Mouse (Mus musculus) kidney, adult 11 months (tissue): ENCODE results near the gene Anapc5.
A peak's percentile ranks its signal among the peaks of the same experiment; 100 is the strongest.

Experiments used
- DNase-seq: peaks from one replicate; pipeline ENCODE4 v3.0.0; 2022

Gene Anapc5

DNA sequence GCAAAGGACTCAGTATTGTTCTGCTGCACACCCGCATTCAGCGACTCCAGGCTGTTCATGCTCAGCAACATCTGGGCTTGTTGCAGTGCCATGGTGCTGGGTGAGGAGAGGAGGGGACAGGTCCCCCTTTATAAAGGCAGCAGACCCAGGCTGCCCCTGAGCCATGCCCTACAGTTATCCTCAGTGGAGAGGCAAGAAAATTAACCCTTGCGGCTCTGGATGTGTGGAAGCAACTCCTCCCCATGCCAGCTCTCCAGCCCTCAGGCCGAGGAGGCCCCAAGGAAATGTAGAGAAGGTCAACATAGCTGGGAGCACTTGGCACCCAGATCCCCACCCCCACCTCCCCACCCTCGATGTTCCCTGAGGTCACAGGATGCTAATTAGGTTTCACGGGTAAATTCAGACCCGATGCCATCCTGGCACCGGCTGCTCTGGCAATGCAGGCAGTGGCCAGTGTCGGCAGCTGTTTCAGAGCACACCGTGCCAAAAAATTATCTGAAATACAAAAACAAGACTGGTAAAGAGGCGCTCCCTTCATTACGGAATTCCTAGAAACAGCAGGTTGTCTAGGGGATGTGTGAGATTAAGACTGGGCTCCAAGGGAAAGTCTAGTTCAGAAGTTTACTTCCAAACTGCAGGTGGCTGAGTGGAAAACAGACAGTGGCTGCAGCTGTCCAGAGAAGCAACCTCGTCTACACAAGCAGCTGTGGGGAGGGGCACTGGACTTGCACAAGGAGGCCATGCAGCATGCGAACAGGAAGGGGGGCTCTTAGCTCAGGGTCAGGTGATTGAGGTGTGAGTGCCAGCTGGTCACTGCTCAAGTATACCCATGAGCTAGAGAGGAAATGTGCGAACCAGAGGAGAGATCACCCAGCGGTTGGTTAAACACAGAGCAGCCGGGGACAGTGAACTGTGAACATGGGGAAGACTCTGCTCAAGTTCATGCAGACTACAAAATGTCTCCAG lies 21.5 kb downstream of the Anapc5 start:
- peak; percentile 75 for DNase-seq

GRCm38 (mm10) chr5:122798557-122799378 lies 22.4 kb downstream of the Anapc5 start:
- peak; percentile 51 for DNase-seq

- no peak for DNase-seq
These were observed 23.3 kb downstream of the Anapc5 start for GRCm38 (mm10) chr5:122797866-122798265.

GRCm38 (mm10) chr5:122788696-122789095 lies 32.4 kb downstream of the Anapc5 start:
- DNase-seq: no peak

- DNase-seq: no peak
These were observed 34.9 kb downstream of the Anapc5 start for GRCm38 (mm10) chr5:122786035-122786819.

DNA sequence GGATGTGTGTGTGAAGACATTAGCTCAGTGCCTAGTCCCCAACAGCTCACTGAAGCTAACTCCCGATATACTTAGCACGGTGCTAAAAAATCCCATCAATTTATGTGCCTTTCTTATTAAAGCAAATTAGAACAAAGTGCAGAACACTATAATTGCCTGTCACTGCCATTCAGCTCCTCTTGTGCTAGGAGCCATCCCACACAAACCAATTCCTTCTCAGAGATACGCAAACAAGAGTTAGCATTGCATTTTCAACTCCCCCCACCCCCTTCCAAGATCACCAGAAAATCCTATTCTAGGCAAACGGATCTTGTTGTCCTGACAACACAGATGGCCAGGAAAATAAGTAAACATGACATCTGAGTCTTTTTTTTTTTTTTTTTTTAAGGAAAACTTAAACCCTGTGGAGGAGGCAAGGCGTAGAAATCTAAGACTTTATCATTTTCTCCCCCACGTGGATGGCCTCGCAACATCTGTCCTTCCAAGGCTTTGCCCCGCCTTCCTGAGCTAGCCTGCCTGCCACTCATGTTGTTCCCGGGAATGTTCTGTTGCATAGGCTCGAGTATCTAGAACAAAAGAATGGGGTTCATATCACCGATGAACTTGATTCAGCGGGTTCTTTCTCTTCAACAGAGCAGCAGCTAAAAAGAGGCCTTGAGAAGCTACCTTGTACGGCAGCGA lies 37.3 kb downstream of the Anapc5 start:
- DNase-seq: no peak

GRCm38 (mm10) chr5:122782066-122782465 lies 39.1 kb downstream of the Anapc5 start:
- no peak for DNase-seq

DNA sequence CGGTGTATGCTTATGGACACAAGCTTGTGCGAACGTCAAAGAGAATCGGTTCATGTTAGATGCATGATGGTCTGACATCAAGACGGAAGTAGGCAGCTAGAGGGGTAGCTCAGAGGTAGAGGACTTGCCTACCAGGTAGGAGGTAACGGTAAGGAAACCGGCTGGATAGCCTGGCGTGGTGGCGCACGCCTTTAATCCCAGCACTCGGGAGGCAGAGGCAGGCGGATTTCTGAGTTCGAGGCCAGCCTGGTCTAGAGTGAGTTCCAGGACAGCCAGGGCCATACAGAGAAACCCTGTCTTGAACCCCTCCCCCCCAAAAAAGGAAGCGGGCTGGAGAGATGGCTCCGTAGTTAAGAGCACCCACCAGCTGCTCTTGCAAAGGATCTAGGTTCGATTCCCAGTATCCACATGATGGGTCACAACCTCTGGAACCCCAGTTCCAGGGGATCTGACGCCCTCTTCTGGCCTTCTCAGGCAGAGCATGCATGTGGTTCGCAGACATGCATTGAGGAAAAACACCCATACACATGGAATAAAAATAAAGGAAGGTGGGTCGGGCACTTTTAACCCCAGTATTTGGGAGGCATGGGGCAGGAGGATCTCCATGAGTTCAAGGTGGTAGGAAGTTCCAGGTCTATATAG lies 40.2 kb downstream of the Anapc5 start:
- no peak for DNase-seq

DNA sequence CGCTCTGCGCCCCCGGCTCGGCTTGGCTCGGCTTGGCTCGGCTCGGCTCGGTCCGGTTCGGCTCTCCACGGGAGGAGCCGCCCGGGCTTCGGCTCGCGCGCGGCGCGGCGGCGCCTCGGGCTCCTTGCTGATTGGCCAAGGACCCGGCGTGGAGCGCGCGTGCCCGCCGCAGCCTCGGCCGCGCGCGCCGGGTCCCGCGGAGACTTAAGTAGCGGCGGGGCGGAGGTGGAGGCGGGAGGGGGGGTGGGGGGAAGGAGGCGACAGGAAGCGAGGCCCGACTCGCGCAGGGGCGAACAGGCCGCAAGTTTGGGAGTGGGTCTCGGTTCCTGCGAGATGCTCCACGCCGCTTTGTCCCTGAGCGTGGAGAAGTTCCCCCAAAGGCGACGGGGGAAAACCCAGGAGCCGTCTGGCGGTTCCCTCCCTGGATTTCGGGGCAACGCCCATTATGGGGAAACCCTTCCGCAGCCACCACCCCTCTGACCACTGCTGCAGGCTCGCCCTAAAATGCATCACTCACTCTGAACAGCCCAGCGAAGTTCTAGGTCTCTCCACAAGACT lies 41.8 kb downstream of the Anapc5 start, which contains the start of gene Camkk2:
Gene Camkk2, minus strand, starts transcription at position 133 of the 558 bp plus-strand sequence.
- peak; percentile 80 for DNase-seq

DNA sequence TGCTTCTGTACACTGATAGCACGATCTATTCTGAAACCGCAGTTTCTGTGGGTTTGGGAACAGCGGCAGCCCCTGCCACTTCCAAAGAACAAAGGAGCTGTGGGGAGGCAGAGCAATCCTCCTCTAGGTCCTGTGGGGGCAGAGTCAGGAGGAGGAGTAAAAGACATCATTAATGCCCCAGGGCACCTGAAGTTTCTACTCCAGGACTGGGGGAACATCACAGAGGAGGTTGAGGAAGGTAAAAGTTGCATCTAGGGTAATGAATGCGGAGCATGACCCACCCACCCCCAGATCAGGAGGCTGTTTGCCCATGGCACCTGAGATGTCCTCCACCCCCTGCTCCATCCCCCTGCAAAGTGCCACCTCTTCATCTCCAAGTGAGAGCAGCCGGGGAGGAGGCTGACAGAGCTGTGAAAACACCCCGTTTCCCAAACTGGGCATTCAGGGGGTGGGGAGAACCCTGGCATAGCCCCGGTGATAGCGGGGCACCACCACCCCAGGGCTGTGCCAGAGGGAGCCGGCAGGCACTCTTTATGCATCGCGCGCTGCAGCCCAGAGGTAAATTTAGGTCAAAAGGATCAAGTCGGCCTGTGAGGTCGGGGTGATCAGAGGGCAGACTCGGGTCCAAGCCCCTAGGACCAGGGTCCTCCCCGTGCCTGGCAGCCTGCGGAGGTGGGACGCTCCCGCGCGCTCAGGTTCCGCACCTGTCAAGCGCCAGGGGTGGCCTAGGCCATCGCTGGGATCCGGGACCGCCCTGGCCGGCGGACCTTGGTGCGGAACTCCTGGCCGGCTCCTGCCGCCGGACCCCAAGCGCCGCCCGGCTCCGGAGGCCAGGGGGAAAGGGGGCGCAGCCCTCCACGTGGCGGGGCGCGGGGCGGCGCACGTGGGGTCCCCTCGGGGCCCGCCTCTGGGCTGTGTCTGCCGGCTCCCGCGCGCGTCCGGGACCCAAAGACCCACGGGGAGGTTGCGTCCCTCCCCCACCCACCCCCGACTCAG lies 42.6 kb downstream of the Anapc5 start:
- no peak for DNase-seq

GRCm38 (mm10) chr5:122777322-122777721 lies 43.8 kb downstream of the Anapc5 start:
- DNase-seq: no peak

DNA sequence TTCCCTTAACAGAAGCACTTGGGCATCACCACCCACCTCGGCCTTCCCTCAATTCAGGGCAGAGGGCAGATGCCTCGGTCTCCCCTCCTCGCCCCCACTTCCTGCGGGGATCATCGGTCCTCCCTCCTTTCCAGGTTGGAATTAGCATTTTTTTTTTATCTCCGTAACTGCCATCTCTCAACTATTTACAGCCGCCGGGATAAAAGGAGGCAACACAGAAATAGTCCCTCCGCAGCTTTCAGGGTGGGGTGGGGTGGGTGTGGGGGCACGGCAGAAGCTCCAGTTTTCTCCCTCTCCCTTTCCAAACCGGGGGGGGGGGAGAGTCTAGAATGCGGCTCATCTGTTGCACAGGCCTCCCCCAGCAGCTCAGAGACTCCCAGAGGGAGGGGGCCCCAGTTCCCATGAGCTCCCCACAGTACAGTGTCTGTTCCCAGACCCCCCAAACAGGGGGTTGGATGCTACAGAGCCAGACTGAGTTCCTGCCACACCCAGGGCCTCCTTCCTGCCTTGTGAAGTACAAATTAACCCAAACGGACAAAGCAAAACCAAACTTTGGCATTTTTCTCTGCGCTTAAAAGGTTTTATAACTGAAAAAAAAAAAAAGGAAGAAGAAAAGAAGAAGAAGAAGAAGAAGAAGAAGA lies 45.4 kb downstream of the Anapc5 start:
- no peak for DNase-seq

GRCm38 (mm10) chr5:122774743-122775611 lies 46.2 kb downstream of the Anapc5 start:
- DNase-seq: no peak

- DNase-seq: no peak
These were observed 47.4 kb downstream of the Anapc5 start for GRCm38 (mm10) chr5:122773756-122774155.

- no peak for DNase-seq
These were observed 49.7 kb downstream of the Anapc5 start for GRCm38 (mm10) chr5:122771428-122771827.

DNA sequence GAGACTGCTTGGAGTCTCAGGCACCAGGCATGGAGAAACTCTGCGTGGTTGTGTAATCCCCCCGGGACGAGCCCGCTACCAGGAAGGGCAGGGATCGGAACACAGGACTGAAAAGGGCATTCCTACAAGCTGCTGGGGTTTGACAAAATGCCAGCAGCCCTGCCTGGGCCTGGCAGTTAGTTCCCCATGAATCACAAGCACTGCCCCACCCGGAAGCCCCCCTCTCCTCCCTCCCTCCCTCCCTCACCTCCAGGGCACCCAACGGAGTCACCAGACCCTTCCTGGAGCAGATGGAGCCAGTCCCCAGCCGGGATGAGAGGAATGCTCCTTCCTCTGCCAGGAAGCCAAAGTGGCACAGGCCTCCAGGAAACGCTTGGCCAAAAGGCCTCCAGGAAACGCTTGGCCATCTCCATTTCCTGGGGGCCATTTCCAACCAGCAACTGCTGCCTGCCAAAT lies 50.3 kb downstream of the Anapc5 start:
- peak; percentile 83 for DNase-seq

- DNase-seq: no peak
These were observed 50.8 kb downstream of the Anapc5 start for GRCm38 (mm10) chr5:122770304-122770703.

GRCm38 (mm10) chr5:122769101-122769568 lies 52.0 kb downstream of the Anapc5 start:
- DNase-seq: no peak
